Mouse (Mus musculus) c-Kit-positive CD71-positive TER-119-positive erythroid progenitor cells, embryonic 14.5 days (primary cell): ENCODE measurements around the gene Wfdc13.
A peak's percentile ranks its signal among the peaks of the same experiment; 100 is the strongest.
"Not testable (repeated sequence)": the region's sequence is repeated elsewhere in the genome, so short reads cannot be mapped to it uniquely, and the experiment has no call there.

Experiments used
- DNase-seq: peaks from one replicate; pipeline ENCODE4 v3.0.0-alpha.2; 2013; ENCODE audit warnings: low spot score

Gene Wfdc13

DNA sequence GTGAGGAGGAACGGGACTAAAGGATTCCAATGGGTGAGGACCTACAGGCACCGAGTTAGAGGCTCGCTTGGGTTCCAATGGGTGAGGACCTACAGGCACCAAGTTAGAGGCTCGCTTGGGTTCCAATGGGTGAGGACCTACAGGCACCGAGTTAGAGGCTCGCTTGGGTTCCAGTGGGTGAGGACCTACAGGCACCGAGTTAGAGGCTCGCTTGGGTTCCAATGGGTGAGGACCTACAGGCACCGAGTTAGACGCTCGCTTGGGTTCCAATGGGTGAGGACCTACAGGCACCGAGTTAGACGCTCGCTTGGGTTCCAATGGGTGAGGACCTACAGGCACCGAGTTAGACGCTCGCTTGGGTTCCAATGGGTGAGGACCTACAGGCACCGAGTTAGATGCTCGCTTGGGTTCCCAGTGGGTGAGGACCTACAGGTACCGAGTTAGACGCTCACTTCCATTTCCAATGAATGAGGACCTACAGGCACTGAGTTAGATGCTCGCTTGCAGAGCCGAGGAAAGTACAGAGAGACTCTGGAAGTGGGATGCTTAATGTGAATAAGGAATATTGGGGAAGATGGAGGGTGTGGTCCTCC, 31.4 kb downstream of the Wfdc13 start:
- DNase-seq = not testable (repeated sequence)

DNA sequence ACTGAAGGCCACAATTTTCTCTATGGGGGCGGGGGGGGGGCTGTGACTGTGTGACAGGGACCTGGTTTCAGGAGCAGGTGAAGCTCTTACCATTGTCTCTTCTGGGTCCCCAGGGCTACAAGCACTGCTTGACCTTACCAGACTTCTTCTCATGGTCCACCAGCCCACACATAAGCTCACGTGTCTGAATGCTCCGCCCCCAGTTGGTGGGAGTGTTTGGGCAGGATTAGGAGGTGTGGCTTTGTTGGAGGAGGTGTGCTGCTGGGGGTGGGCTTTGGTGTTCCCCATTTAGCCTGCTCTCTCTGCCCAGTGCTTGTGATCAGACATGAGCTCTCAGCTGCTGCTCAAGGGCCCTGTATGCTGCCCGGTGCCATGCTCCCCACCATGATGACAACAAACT, 38.4 kb downstream of the Wfdc13 start:
- no peak for DNase-seq

DNA sequence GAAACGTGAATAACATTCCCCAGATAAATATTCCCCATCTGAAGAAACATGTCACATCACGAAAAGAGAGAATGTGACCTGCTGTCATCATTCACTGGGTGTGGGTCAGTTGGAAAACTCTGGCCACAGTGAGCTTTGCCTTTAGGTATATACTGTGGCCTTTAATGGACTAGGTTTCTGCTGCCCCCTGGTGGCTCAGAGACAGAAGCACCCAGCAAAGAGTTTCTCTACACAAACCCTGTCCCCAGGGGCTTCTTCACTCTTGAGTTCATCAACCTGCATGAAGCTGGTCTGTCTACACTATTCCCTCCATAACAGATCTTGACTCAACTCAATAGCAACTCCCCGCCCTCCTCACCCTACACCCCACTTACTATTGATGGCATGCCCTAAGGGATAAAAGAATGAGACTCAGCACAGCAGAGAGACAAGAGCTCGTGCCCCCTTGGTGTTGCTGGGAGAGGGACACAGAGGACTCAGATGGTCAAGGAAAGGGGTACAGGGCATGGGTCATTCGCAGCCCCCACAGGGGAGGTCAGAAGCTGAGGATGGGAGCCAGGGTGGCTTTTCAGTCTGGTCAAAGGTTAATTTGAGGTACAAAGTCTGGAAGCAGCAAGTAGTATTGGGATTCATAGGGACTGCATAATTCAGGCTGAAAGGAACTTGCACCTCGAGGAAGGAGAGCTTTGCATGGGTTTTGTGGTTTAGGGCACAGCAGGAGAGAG, 41.1 kb downstream of the Wfdc13 start:
- peak; percentile 47 for DNase-seq

DNA sequence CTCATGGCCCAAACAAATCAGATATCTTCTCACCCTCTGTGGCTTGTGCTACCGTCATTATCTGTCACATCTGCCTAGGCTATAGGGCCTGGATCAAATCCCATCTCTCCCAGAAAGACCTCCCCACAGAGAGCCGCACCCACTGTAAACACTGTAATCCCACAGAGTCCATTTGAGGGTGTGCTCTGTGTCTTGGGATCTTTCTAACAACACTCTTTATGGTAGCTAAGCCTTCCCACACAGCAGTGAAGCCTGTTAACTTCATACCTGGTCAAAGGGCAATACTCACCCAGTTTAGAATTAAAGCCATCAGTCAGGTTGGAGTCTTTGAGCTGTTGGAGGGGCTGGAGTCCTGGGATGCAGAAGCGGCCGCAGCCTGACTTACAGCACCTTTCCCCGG, 46.8 kb downstream of the Wfdc13 start:
- DNase-seq = no peak

DNA sequence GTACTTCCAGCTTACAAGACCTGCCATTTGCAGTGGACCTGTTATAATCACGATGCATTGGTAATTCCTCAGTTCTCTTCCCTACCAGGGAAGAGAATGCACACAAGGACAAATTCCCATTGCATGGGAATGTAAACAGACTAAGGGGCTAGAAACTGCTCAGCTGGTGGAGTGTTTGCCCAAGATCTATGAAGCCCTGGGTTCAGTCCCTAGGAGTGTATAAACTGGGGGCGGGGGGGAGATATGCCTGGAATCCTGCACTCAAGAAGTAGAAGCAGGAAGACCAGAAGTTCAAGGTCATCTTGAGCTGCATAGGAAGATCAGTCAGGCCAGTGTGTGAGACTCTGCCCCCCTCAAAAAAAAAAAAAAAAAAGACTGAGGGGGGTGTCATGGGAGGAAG, 48.4 kb downstream of the Wfdc13 start:
- no peak for DNase-seq

DNA sequence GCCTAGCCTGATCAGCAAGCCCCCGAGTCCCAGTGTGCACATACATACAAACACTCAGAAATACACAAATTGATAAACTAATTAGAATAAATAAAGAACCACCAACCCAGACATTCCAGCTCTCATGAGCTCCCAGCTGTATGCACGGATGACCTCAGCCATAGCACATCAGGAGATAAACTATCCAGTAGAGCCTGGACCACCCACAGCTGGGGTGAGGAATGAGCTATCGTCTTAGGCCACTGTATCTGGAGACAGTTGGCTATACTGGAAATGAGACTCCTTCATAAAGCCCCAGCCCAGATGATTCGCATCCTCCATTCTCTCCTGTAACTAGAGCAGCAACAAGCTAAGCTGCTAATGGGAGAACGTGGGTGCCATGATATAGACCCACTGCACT, 49.9 kb downstream of the Wfdc13 start:
- DNase-seq = no peak

DNA sequence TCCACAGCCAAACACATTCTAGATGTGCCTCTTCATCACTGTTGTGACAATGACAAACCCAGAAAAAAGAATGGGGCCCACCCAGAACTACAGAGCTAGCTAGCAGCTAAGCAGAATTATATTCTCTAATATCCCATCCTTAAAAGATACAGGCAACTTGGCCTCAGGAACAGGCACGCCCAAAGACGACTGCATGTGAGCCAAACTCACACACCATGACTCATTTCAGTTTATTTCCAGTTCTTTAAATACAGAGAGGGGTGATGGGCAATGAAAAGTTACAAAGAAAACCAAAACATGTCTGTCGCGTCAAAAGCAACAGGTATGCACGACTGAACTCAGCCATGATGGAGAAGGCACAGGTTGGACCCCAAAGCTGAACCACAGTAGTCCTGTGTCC, 50.5 kb downstream of the Wfdc13 start:
- no peak for DNase-seq
